Mouse (Mus musculus): ENCODE results near the gene Syt17.

GRCm38 (mm10) chr7:118447291-118448133 is 510 bp downstream of the Syt17 start:
- TF ChIP-seq TCF3 (IDR thresholded peaks at IDR 0.05; ENCODE audit: insufficient read length, low read depth): no peak
- no peak for TF ChIP-seq POLR2A (IDR thresholded peaks at IDR 0.05; ENCODE audit: insufficient read length, low read depth)
- TF ChIP-seq MYOD1 (IDR thresholded peaks at IDR 0.05; ENCODE audit: control insufficient read depth in 1 of 3, insufficient read length in 2 of 3, low read depth in 2 of 3): peak in 2 of 3 experiments; percentile 18 to 65
- TF ChIP-seq MAX (IDR thresholded peaks at IDR 0.05; ENCODE audit: low read depth): no peak
- TF ChIP-seq MYOG (IDR thresholded peaks at IDR 0.05; ENCODE audit: control insufficient read depth in 1 of 3, insufficient read depth in 1 of 3, insufficient read length in 2 of 3, low read depth in 2 of 3): peak in 2 of 3 experiments; percentile 44 to 62
- TF ChIP-seq USF1 (IDR thresholded peaks at IDR 0.05; ENCODE audit: low read depth): no peak
- no peak for TF ChIP-seq TCF12 (IDR thresholded peaks at IDR 0.05; ENCODE audit: insufficient read depth, poor library complexity, severe bottlenecking)
- TF ChIP-seq SRF (IDR thresholded peaks at IDR 0.05; ENCODE audit: control insufficient read depth, insufficient read length, low read depth): no peak
- no peak for TF ChIP-seq POLR2AphosphoS2 (IDR thresholded peaks at IDR 0.05; ENCODE audit: insufficient read length, low read depth)
- no peak for TF ChIP-seq CEBPB (IDR thresholded peaks at IDR 0.05; ENCODE audit: insufficient read depth, poor library complexity, severe bottlenecking)
